Mouse (Mus musculus) spleen, postnatal 36 days (tissue): Measurements from ENCODE around the gene Pigf.
"Not testable (repeated sequence)": the region's sequence is repeated elsewhere in the genome, so short reads cannot be mapped to it uniquely, and the experiment has no call there.

Experiments used
- DNase-seq, 2 experiments: peaks; one replicate each; pipeline ENCODE4 v3.0.0; 2022; ENCODE audit warnings: low spot score in 2 of 2, mixed read lengths in 1 of 2

Gene Pigf

GRCm38 (mm10) chr17:87025269-87025949 is at the start of gene Pigf, which contains the start of gene Cript:
TSS of gene Pigf (minus strand) at chr17:87025406.
TSS of gene Cript (plus strand) at chr17:87025550.
- DNase-seq: peak; percentile 97 to 98

GRCm38 (mm10) chr17:87073470-87073869 is 48.3 kb upstream of the Pigf start:
- no peak for DNase-seq

DNA sequence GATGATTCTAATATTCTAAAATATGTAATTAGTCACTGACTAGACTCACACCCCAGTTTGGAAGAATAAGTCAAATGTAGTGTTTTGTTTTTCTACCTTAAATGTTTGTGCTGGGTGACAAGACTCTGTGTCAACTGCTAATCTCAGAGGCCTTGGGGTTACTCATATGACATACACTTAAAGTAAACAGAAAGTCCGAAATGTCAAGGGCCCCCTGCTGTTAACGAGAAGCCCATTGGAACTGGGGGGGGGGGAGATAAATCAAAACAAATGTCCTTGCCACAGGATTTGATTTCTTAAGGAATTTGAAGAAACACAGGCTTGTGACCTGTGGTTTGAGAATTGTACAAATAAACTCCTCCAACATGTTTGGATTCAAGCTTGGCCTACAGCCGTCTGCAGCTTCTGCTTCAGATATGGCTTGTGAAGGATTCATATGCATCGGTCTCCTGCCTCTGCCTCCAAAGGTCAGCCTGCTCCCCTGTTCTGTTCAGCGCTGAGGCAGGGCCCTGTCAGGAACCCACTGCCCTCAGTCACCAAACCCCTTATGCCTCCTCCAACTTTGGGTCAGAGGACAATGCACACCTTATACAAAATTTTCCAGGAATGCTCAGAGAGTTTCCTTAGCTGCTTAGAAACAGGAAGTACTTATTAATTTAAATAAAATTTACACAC is 47.7 kb upstream of the Pigf start:
- no peak for DNase-seq

DNA sequence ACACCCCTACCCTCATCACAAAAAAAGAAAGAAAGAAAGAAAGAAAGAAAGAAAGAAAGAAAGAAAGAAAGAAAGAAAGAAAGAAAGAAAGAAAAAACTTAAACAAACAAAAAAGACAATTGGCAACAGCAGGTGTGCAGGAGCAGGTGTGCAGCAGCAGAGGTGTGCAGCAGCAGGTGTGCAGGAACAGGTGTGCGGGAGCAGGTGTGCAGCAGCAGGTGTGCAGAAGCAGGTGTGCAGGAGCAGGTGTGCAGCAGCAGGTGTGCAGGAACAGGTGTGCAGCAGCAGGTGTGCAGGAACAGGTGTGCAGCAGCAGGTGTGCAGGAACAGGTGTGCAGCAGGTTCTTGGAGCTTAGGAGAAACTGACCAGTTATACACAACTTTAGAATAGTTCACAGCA is 47.0 kb upstream of the Pigf start:
- not testable (repeated sequence) for DNase-seq

GRCm38 (mm10) chr17:87068997-87069396 is 43.8 kb upstream of the Pigf start:
- no peak for DNase-seq

GRCm38 (mm10) chr17:87063969-87064368 is 38.8 kb upstream of the Pigf start:
- DNase-seq: peak; percentile 66

DNA sequence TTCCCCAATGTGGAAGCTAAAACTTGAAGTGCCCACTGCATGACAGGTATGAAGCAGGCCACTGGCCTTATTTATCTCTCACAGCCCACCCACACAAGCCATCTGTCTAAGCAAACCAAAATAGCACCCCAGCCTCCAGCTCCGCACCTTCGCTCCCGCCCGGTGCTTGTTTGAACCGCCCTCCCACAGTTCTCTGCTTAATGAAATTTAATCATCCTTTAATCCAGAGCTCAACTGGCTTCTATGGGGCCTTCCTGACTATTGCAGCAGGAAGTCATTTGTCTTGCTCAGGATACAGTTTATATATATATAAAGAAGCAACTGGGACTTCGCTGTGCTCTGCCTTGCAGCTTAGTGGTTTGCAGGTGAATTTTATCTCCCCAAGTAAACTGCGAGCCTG is 38.3 kb upstream of the Pigf start:
- no peak for DNase-seq

GRCm38 (mm10) chr17:87062639-87063038 is 37.4 kb upstream of the Pigf start:
- DNase-seq: no peak

GRCm38 (mm10) chr17:87057486-87058266 is 32.5 kb upstream of the Pigf start:
- no peak for DNase-seq

DNA sequence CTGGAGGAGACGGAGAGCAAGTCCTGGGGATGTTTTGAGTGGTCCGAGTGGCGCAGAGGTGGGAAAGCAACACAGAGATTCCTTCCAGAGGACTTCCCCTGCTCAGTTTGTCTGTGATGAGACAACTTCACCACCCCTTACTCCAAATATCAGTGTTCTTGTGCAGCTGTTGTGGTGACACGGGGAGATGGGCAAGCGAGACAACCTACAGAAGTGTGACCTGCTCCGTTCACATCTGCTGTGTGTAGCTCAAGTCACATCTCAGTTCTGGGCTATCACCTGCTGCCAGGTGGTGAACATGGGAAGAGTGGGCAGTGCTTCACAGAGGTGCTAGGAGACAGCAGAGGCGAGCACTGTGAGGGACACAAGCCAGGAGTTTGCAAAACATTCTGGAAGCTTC is 31.6 kb upstream of the Pigf start:
- DNase-seq: no peak

DNA sequence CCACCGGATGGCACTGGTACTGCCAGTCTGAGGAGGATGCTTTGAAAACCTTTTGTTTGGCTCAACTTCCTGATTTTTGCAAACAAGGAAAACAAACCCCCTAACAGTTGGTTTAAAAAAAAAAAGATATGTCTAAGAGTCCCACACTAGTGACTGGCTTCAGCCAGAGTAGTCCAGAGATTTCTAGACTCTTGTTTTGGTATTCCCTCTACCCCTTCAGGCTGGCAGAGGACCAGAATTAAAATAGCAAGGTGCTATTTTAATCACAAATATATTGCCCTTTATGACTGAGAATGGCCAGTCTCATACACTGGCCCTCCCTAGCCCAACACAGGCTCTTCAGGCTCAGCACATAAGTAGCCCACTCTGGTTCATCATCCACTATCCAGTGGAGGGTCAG is 30.5 kb upstream of the Pigf start:
- no peak for DNase-seq

- no peak for DNase-seq
Measured at GRCm38 (mm10) chr17:87055051-87055459, 29.8 kb upstream of the Pigf start.

- no peak for DNase-seq
Measured at GRCm38 (mm10) chr17:87053921-87054320, 28.7 kb upstream of the Pigf start.

- DNase-seq: no peak
Measured at GRCm38 (mm10) chr17:87052432-87052831, 27.2 kb upstream of the Pigf start.

- DNase-seq: no peak
Measured at GRCm38 (mm10) chr17:87051652-87052051, 26.4 kb upstream of the Pigf start.

- DNase-seq: no peak
Measured at GRCm38 (mm10) chr17:87050469-87051175, 25.4 kb upstream of the Pigf start.

- no peak for DNase-seq
Measured at GRCm38 (mm10) chr17:87049696-87050095, 24.5 kb upstream of the Pigf start.

- no peak for DNase-seq
Measured at GRCm38 (mm10) chr17:87044796-87045195, 19.6 kb upstream of the Pigf start.

DNA sequence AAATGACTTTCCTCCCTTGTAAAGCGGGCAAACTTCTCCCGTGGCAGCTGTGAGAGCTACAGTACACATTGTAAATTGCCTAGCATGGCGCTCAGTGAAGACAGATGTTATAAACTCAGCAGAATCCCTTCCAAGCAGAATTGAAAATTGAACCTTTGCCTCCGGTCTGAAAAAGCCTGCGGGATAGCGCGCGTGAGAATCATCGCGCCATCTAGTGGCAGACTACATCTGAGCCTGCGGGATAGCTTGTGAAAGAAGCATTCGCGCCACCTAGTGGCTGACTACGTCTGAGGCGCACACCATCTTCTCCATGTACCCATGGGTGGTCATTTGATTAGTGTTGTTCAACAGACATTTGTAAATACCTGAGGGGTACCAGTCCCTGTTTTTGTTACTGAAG is 19.2 kb upstream of the Pigf start:
- DNase-seq: peak; percentile 74 to 84

DNA sequence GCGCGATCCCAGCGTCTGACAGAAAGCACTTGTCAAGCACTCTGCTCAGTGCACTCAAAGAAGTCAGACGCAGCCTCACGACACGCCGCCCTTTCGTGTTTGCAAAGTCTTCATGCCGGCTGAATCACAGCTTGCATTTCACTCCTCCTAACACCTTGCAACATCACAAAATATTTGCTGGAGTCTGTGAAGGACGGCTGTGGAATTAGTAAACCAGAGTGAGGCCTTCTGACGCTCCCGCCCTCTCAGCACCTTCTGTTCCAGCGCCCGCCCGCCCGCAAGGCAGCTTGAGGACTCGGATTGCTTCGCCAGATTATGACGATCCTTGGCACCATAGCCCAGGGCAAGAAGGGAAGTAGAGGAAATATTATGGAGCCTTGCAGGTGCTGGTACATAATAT is 16.5 kb upstream of the Pigf start:
- DNase-seq: no peak

DNA sequence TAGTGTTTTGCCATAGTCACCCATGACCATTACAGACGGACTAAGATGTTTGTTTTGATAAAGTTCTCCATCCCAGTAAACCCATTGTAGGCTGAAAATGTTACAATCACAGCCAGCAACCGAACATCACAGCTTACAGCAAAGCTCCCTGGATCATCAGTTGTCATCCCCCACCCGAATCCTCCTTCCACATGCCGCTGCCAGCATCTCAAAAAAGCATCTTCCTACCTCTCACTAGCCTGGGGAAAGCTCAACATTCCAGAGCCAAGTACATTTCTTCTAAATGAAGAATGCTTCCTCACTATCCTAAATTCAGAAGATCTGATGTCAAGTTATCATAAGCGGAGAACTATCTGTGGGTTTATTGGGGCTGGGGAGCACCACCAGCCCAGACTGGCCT is 13.3 kb upstream of the Pigf start:
- DNase-seq: no peak
